Mouse (Mus musculus): ENCODE results near the gene Rnf166.

Gene Rnf166

GRCm38 (mm10) chr8:122441326-122441725 lies 34.5 kb downstream of the Rnf166 start:
- no peak for DNase-seq (ENCODE audit: low read depth, low spot score)

DNA sequence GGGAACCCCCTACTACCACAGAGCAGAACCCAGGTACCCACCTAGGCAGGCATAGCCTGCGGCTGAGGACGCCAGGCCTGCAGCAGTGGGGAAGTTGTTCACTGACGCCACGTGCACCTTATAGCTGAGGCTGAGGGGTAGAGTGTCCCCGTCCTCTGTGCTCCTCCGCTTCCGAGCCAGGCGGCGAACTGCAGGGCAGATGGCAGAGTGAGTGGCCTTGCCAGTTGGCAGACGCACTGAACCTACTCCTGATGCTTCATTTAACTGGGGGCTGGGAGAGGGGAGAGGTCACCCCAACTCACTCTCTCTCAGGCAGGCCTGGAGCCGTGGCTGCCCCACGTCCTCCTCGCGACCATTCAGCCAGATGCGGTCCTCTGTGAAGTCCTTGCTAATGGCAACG lies 36.5 kb downstream of the Rnf166 start:
- DNase-seq (ENCODE audit: low read depth, low spot score), result no peak

GRCm38 (mm10) chr8:122437708-122438331 lies 38.0 kb downstream of the Rnf166 start:
- no peak for DNase-seq (ENCODE audit: low read depth, low spot score)

DNA sequence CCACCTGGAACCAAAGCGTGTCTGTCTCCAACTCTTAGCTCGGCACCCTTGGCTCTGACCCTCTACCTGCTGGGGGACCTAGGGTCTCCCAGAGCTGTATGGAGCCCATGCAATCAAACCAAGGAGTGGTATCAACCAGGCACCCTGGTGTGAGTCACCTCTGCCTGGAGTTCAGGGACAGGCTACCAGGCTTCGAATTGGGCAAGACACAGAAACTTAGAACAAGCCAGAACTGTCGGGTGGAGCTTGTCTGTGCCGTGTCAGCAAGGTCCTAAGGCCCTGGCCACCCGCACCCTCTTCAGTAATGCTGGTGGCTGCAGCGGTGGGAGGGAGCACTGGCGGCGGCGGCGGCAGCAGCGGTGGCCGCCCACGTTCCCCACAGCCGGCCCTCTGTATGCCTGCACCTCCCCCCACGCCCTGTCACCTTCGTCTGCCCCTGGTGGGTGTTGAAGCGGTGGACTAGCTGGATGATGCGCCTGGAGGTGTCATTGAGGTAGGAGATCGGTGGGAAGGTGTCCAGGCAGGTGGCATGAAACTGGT lies 39.2 kb downstream of the Rnf166 start:
- DNase-seq (ENCODE audit: low read depth, low spot score), result peak; percentile 29

GRCm38 (mm10) chr8:122436146-122436545 lies 39.7 kb downstream of the Rnf166 start:
- no peak for DNase-seq (ENCODE audit: low read depth, low spot score)

- DNase-seq (ENCODE audit: low read depth, low spot score), result peak; percentile 73
Measured at GRCm38 (mm10) chr8:122435375-122435774, 40.5 kb downstream of the Rnf166 start.

DNA sequence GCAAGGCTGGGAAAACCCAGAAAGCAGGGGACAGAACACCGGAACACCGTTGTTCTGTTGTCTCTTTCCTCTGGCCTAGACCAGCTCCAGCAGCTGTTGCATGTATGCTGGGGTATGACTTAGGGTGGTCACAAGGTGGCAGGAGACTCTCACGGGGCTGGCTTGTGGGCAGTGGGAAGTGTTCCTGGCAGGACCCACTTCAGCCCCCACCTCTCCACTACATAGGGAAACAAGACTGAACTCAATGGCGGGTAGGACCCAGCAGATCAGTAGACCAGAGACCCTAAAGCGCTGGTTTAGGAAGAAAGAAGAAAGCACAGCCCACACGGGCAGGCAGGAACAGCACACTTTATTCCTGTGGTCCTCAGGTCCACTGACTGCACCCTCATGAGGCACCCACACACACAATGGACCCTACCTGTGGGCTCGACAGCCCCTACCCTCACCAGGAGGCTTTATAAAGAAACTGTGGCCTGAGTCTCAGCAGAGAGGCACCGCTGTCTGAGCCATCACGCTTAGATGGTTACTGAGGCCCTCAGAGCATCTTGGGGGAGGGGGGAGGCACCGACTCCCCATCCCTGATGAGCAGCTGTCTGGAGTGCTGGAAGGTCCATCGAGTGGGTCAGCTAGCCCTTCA lies 42.5 kb downstream of the Rnf166 start:
- no peak for DNase-seq (ENCODE audit: low read depth, low spot score)

- peak; percentile 80 for DNase-seq (ENCODE audit: low read depth, low spot score)
Measured at GRCm38 (mm10) chr8:122432443-122433268, 43.2 kb downstream of the Rnf166 start, which contains the start of gene Cyba. Gene Cyba, minus strand, starts transcription at chr8:122432930.

DNA sequence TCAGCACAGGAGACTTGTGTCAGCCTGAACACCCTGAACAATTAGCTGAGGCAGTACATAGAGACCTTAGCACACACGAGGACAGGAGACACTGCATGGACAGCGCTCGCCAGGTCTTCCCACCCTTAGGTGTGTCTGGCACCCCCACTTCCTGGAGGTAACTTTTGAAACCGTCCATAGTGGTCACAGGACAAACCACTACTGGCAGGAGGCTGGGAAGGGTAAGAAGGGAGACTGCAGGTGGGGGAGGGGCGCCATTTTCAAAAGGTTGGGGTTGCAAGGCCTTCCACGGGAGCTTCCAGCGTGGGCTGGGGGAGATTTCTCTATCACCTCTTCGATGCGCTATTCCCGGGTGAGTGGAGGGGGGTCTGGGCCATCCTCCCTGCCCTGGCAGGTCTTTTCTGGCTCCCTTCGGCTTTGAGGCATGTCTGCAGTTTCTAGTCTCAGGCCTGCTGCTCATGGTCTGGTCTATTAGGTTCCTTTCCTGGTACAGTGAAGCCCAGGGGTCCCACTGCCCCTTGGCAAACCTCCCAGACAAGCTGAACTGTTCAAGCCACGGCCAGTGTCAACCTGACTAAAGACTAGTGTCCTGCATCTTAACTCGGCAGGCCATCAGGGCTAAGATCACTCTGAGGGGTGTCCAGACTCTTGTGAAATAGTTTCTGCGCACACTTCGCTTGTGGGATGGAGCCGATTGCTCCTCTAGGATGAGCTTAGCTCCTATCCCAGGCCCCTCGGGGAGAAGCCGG lies 44.0 kb downstream of the Rnf166 start:
- DNase-seq (ENCODE audit: low read depth, low spot score), result no peak

DNA sequence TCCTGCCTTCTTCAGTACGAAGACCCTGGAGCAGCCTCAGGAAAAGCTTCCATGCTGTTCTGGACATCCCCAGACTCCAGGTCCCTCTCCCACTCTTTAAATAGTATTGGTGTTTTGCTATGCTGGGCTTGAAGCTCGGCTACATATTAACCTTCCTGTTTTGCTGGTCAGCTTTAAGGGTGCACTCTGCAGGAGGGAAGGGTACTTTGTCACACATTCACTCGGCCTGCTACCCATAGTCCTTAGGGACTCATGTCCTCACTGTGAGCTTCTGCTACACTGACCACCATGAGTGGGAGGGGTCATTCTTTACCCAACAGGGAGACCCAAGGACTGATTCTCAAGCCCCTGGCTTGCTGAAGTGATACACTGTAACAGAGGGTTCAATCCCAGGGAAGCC lies 45.2 kb downstream of the Rnf166 start:
- DNase-seq (ENCODE audit: low read depth, low spot score), result no peak

DNA sequence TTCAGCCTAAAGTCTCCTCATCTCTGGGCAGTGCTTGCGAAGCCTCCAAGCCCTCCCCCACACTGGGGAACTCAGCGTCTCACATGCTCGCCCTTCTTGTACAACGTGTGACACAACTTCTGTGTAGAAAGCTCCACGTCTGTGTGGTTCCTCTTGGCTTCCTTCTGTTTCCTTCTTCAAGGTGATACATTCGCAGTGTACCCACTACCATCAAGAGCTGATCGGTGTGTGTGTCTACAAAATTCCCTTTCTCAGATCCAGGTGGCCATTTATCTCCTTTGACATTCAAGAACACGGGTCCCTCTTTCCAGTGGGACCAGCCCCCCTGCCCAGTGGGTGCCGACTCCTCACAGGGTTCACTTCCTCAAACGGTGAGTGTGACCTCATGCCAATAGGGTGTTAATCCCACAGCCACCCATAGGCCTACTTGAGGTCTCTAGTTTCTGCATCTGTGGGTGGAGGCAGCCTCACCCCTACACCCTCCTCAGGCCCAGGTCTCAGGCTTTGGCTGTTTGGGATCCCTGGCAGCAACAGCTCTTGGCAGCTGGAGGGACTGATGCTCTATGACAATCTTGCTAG lies 45.7 kb downstream of the Rnf166 start:
- no peak for DNase-seq (ENCODE audit: low read depth, low spot score)

DNA sequence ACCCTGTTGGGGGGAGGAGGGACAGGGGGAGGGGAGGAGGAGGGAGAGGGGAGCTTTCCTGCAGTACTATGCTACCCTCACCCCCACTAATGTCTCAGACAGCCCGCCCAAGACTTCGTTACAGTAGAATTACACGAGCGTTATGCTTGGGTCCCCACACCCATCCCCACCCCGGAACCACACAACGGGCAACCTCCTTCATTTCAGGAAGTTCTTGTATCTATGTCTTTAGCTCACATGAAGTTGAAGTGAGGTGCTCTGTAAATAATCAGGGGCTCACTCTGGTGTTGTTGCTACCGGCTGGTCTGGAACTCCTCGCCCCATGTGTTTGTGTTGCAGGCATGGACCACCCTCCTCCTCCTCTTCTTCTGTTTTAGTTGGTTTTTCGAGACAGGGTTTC lies 47.7 kb downstream of the Rnf166 start:
- no peak for DNase-seq (ENCODE audit: low read depth, low spot score)

GRCm38 (mm10) chr8:122427607-122428006 lies 48.3 kb downstream of the Rnf166 start:
- DNase-seq (ENCODE audit: low read depth, low spot score), result no peak

DNA sequence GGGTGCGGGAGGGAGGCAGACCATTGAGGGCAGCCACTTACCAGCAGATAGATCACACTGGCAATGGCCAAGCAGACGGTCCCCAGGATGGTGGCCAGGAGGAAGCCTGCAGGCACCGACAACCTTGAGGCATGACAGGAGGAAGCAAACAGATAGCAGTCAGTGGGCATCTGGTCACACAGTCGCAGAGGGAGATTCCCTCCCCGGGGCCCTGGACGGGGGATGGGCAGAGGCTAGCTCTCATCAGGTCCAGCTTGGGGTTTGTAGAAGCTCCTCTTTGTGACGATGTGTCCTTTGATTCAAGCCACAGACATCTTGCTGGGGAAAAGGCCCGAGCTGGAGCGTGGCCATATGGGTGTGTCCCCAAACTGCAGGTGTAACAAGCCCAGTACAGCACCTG lies 49.7 kb downstream of the Rnf166 start:
- DNase-seq (ENCODE audit: low read depth, low spot score), result no peak

DNA sequence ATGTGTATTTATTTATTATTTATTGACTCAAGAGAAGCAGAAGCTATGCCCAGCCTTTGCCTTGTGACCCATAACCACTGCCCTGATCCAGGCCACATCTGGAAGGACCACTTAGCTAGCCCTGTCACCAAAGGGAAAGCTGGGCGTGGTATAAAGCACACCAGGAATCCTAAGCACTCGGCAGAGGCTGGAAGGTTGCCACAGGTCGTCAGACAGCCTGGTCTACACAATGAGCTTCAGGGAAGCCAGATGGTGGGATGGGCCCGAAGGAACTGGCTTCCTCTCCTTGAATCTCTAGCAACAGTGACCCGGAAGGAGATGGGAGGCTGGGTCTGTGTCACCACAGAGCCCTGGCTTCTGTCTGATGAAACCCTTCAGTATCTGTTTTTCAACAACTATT lies 52.2 kb downstream of the Rnf166 start:
- peak; percentile 92 for DNase-seq (ENCODE audit: low read depth, low spot score)

DNA sequence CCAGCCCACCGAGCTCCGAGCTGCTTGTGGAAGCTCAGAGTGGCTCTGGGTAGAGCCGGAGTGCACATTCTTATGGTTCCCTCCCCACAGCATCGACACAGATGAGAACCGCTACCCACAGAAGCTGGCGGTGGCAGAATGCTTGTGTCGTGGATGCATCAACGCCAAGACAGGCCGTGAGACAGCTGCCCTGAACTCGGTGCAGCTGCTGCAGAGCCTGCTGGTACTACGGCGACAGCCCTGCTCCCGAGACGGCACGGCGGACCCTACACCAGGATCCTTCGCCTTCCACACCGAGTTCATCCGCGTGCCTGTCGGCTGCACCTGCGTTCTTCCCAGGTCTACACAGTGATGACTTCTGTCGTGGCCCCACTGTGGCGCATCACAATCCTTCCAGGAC lies 52.6 kb downstream of the Rnf166 start:
- DNase-seq (ENCODE audit: low read depth, low spot score), result peak; percentile 39

DNA sequence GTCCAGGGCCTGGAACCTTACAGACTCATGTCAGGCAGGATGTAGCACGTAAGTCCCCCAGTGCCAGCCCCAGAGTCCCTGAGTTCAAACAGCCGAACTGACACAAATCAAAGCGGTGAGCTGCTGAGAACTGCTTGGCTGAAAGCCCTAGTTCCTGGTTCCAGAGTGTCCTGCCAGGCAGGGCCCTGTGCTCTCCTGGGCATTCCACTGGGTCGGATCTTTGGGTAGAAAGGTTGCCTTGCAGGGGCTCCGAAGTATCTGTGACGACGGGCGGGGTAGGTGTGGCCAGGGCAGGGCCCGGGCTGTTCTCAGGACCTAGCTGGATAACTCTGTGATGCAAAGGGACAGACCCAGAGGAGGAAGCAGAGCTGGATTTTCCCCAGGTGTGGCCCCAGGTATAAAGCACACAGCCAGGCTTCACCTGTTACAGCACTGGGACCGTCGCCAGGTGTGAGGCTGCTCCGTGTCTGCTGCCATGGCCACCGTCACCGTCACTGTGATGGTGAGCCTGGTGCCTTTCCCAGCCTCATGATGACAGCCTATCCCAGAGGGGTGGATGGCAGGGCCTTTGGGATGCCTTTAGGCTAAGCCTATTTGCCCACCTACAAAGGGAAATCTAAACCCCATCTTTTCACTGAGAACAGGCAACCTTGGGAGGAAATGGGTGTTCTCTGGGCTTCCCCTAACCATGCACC lies 54.3 kb downstream of the Rnf166 start, which contains the start of gene Il17c:
Gene Il17c, plus strand, starts transcription at position 645 of the 695 bp plus-strand sequence.
- no peak for DNase-seq (ENCODE audit: low read depth, low spot score)

- no peak for DNase-seq (ENCODE audit: low read depth, low spot score)
Measured at GRCm38 (mm10) chr8:122419881-122420555, 55.8 kb downstream of the Rnf166 start.

Measured in ZHBTc4 (cell line).